Mouse (Mus musculus) induced T-regulatory cell, adult 2 months (primary cell): ENCODE data around the gene Vmn2r107.

ENCODE experiments used
- DNase-seq: peaks from one replicate; pipeline ENCODE4 v3.0.0-alpha.2; 2012; ENCODE audit warnings: low read depth

Vmn2r107 gene

DNA sequence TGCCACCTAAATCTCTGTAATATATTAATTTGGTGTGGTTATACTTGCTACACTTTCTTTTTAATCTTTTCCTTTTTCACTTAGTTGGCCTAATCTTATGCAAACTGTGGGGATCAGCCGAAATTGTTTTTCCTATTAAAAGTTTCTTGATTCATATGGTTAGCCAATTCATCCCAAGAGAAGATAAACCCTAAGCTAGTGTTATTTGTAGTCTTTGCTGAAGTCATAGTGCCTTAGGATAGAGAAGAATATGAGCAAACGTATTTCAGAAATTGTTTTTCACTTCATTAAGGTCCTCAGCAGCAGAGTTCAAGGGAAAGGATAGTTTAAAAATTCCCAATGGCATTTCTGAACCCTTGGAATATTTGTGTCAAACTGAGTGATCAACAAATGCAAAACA lies at the start of gene Vmn2r107:
TSS of gene Vmn2r107 (plus strand) at position 301 of the 400 bp plus-strand sequence.
- no peak for DNase-seq

DNA sequence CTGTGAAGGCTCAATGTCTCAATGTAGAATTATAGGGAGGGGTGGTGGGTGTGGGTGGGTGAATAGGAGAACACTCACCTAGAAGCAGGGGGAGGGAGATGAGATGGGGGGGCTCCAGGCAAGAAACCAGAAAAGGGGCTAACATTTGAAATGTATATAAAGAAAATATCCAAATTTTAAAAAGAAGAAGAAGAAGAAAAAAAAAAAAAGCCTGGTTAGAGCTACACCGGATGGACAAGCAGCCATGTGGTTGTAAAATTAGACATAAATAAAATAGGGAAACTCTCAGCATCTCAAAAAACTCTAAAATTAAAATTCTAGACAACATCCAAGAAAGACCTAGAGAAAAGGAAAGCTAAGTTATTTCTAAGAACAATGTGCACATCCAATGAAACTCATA lies 39.3 kb upstream of the Vmn2r107 start:
- no peak for DNase-seq

DNA sequence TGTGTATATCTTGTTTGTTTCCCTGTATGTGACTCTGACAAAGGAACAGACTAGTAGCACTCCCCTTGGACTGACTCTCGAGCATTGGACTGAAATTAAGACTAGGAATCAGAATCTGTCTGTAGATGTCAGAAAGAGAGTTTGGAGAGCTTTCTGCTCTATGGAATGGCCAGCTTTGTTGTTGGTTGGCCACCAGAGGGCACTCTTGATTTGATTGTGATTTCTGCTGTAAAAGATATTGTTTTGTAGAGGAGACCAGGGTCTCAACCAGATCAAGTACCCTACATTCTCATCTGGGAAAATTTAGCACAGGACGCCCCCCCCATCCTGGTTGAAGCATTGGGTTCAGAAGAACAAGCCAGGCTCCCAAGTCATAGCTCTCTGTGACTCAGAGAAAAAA lies 54.1 kb downstream of the Vmn2r107 start:
- no peak for DNase-seq

- no peak for DNase-seq
Observed at GRCm38 (mm10) chr17:20413846-20414245, 68.8 kb downstream of the Vmn2r107 start, which contains the start of gene Vmn1r224. Vmn1r224 (plus strand) TSS chr17:20414146.
